Mouse (Mus musculus): ENCODE measurements at regions not wholly inside any gene's neighbourhood (a gene's known extent, or its start where the extent isn't known, plus 50 kb on each side); places are given as distances from the start of the nearest gene placed in this dataset.

DNA sequence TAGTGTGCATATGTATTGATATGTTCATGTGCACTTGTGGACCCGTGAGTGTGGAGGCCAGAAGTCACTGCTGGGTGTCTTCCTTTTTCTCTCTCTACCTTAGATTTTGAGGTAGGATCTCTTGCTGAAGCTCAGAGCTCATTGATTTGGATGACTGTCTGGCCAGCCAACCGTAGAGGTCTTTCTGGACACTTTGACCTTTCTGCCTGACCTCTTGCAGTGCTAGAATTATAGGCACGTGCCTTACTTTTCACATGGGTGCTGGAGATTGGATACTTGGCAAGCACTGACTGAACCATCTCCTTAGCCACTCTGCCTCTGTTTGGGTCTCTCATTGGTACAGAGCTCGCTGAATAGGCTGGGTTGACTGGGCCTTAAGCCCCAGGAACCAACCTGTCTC is 151.3 kb downstream of the Slc30a10 start:
- no peak for TF ChIP-seq CTCF (IDR thresholded peaks at IDR 0.05; ENCODE audit: control insufficient read depth, insufficient read depth, insufficient replicate concordance, low read depth, low read length)
- no peak for TF ChIP-seq POLR2A (IDR thresholded peaks at IDR 0.05; ENCODE audit: control insufficient read depth, low read depth, low read length)

Data from testis, adult 2 months (tissue).